Mouse (Mus musculus) liver, embryonic 13.5 days (tissue): ENCODE measurements around the gene Gpr45. TPM values are rescaled to one million over a fixed set of nuclear protein-coding genes. Genes with fewer than 3 reads are reported as not detected.

Source experiments
- microRNA-seq: library from miRNA; unstranded; fragments of <30 nt; microRNA quantifications from one replicate; pipeline ENCODE4, GENCODE M21; 2016
- polyA plus RNA-seq: library from polyadenylated mRNA; unstranded; fragments of >200 nt; fragmentation: Nextera tagmentation; extraction: Ambion mirVana; gene quantifications from 2 replicates; pipeline ENCODE4 v1.2.1, GENCODE M21; 2015

Gpr45 gene
- polyA plus RNA-seq, 1 experiment from 2014 or later: 0.24 TPM

Small RNA genes lying within 50 kb of the gene (microRNA-seq; reads per million reads assigned to microRNA genes)
- gene Gm24001: not detected

Other genes with a start within 250 kb of the Gpr45 start
- gene Mrps9, start 101.6 kb upstream of the Gpr45 start, polyA plus RNA-seq: 32.2 and 34.8 TPM in 2 replicates
- gene Tgfbrap1, start 145.8 kb downstream of the Gpr45 start, polyA plus RNA-seq: 4.0 and 4.3 TPM in 2 replicates
- gene AI597479, start 145.8 kb downstream of the Gpr45 start, polyA plus RNA-seq: 9.4 and 11.8 TPM in 2 replicates
- 3.5 and 4.6 TPM in 2 replicates for gene Fhl2, start 244.1 kb downstream of the Gpr45 start, polyA plus RNA-seq